Comparison of ENCODE assay signal across 31 mouse cellular contexts in genomic region chr1:43781672-43782071, GRCm38 (mm10). TPM values are rescaled to one million over a fixed set of nuclear protein-coding genes. Genes with fewer than 3 reads are reported as not detected.
A peak's percentile ranks its signal among the peaks of the same experiment; 100 is the strongest.
DNase-seq lines count a peak whose midpoint lies in the region; ATAC-seq and TF ChIP-seq lines count a peak whose summit lies in the region.
"Had no signal": no experiment of that assay in that cellular context is flagged by ENCODE, and none has a peak within 500 bp of the region (broad histone marks: within the 10 kb centered on the region; RNA-seq: fewer than 3 reads in every experiment).

No protein-coding gene starts in this region.

- H3K9me3 ChIP-seq in forebrain, embryonic 11.5 days (ENCODE audit: control insufficient read depth, low read length) = no peaks in the 10 kb centered on the region
- no peaks in the 10 kb centered on the region for H3K9me3 ChIP-seq in forebrain, embryonic 14.5 days (replicated peaks; ENCODE audit: control insufficient read depth, low read length)
- no peaks in the 10 kb centered on the region for H3K9me3 ChIP-seq in intestine, embryonic 15.5 days
- no peaks in the 10 kb centered on the region for H3K9me3 ChIP-seq in stomach, embryonic 15.5 days
- H3K9me3 ChIP-seq: embryonic facial prominence, embryonic 10.5 days; embryonic facial prominence, embryonic 15.5 days; forebrain, embryonic 15.5 days; hindbrain, embryonic 13.5 days; limb, embryonic 13.5 days; liver, embryonic 13.5 days had no signal

- no peaks in the 10 kb centered on the region for H3K27me3 ChIP-seq in forebrain, embryonic 11.5 days (ENCODE audit: control insufficient read depth, insufficient read depth, low read length)
- no peaks in the 10 kb centered on the region for H3K27me3 ChIP-seq in forebrain, embryonic 14.5 days (replicated peaks; ENCODE audit: control insufficient read depth, insufficient read depth, low read length)
- no peaks in the 10 kb centered on the region for H3K27me3 ChIP-seq in intestine, embryonic 15.5 days (replicated peaks)
- H3K27me3 ChIP-seq in stomach, embryonic 15.5 days (replicated peaks) = no peaks in the 10 kb centered on the region
- H3K27me3 ChIP-seq in thymus, adult 2 months (ENCODE audit: control insufficient read depth, insufficient read depth, low read length) = no peaks in the 10 kb centered on the region
- H3K27me3 ChIP-seq: CH12.LX; embryonic facial prominence, embryonic 15.5 days; forebrain, embryonic 15.5 days; hindbrain, embryonic 13.5 days; limb, embryonic 13.5 days; liver, embryonic 13.5 days had no signal

- peak; percentile 14 for DNase-seq in forebrain, embryonic 11.5 days (ENCODE audit: low spot score)
- no peak for DNase-seq in forebrain, embryonic 14.5 days (ENCODE audit: low spot score)
- DNase-seq in left cerebral cortex, adult 2 months (ENCODE audit: extremely low spot score in 1 of 2, low spot score in 2 of 2) = no peak
- DNase-seq in left cerebral cortex, adult 9 months (ENCODE audit: low spot score in 2 of 2) = no peak
- no peak for DNase-seq in thymus, adult 2 months
- no peak for DNase-seq in urinary bladder, postnatal 4 days (ENCODE audit: low spot score in 2 of 2)
- DNase-seq: adrenal gland, postnatal 10 days; cerebellum, adult 8-10 months; cerebellum, postnatal 25 days; heart, postnatal 4 days; kidney, adult 2 months; layer of hippocampus, adult 9-11 months; liver, embryonic 13.5 days; lung, adult 18-20 months; lung, postnatal 36 days; right cerebral cortex, postnatal 25 days; spleen, adult 18-20 months; thymus, postnatal 14 days had no signal

- intact Hi-C loops in left cerebral cortex, adult 2 months (cut with DNase I) = no loop called here

- no peaks in the 10 kb centered on the region; the same call in 1 of the 2 replicates for H3K36me3 ChIP-seq in forebrain, embryonic 11.5 days (ENCODE audit: control insufficient read depth, insufficient read depth, low read length)
- H3K36me3 ChIP-seq in forebrain, embryonic 14.5 days (ENCODE audit: control insufficient read depth, insufficient read depth, low read length) = peaks cover 13% of the 10 kb centered on the region
- H3K36me3 ChIP-seq in intestine, embryonic 15.5 days = peaks cover 5% of the 10 kb centered on the region; the same call in 1 of the 2 replicates
- peaks cover 4% of the 10 kb centered on the region; the same call in 1 of the 2 replicates for H3K36me3 ChIP-seq in stomach, embryonic 15.5 days
- peaks cover 5% of the 10 kb centered on the region for H3K36me3 ChIP-seq in thymus, adult 2 months (ENCODE audit: control insufficient read depth, insufficient read depth, low read length)

- H3K27ac ChIP-seq in forebrain, embryonic 11.5 days (ENCODE audit: low read depth, low read length) = no peak overlapping the region
- no peak overlapping the region for H3K27ac ChIP-seq in forebrain, embryonic 14.5 days (ENCODE audit: low read depth, low read length)
- H3K27ac ChIP-seq in left cerebral cortex, adult 2 months = peak overlapping the region; percentile 59; the same call in 1 of the 2 replicates
- peak overlapping the region; percentile 60 for H3K27ac ChIP-seq in intestine, embryonic 15.5 days
- H3K27ac ChIP-seq in stomach, embryonic 15.5 days = peak overlapping the region; percentile 85; the same call in 1 of the 2 replicates
- H3K27ac ChIP-seq in thymus, adult 2 months (ENCODE audit: control insufficient read depth, insufficient read depth, low read length) = no peak overlapping the region
- H3K27ac ChIP-seq: embryonic facial prominence, embryonic 10.5 days; embryonic facial prominence, embryonic 15.5 days; forebrain, embryonic 15.5 days; gastrocnemius, adult 2 months; limb, embryonic 13.5 days; liver, embryonic 13.5 days had no signal

- WGBS in forebrain, embryonic 11.5 days = 93% methylated on average over 3 of the region's 3 CpGs
- 85% methylated on average over 3 of the region's 3 CpGs for WGBS in forebrain, embryonic 14.5 days
- 63% methylated on average over 3 of the region's 3 CpGs for WGBS in intestine, embryonic 15.5 days
- WGBS in stomach, embryonic 15.5 days = 41% methylated on average over 3 of the region's 3 CpGs
- WGBS in thymus, adult 2 months = 91% methylated on average over 3 of the region's 3 CpGs

- no peak for ATAC-seq in forebrain, embryonic 11.5 days (replicated peaks; ENCODE audit: low FRiP score)
- no peak for ATAC-seq in forebrain, embryonic 14.5 days
- ATAC-seq in intestine, embryonic 15.5 days = peak; percentile 36
- ATAC-seq in stomach, embryonic 15.5 days (ENCODE audit: insufficient read depth, low FRiP score, low read depth) = peak; percentile 65; the same call in 1 of the 2 replicates
- ATAC-seq: forebrain, embryonic 15.5 days; midbrain, embryonic 16.5 days had no signal

- H3K4me1 ChIP-seq in forebrain, embryonic 11.5 days (replicated peaks; ENCODE audit: control insufficient read depth, insufficient read depth, low read length) = no peaks in the 10 kb centered on the region
- H3K4me1 ChIP-seq in forebrain, embryonic 14.5 days (ENCODE audit: control insufficient read depth, insufficient read depth, low read length) = no peaks in the 10 kb centered on the region
- H3K4me1 ChIP-seq in intestine, embryonic 15.5 days (replicated peaks) = no peaks in the 10 kb centered on the region
- peaks cover 12% of the 10 kb centered on the region; the same call in 1 of the 2 replicates for H3K4me1 ChIP-seq in stomach, embryonic 15.5 days
- H3K4me1 ChIP-seq in thymus, adult 2 months (replicated peaks; ENCODE audit: control insufficient read depth, insufficient read depth, low read length) = no peaks in the 10 kb centered on the region
- H3K4me1 ChIP-seq: embryonic facial prominence, embryonic 15.5 days; forebrain, embryonic 15.5 days; limb, embryonic 13.5 days; liver, embryonic 13.5 days had no signal

- no peak overlapping the region for H3K9ac ChIP-seq in forebrain, embryonic 11.5 days (ENCODE audit: low read length)
- no peak overlapping the region for H3K9ac ChIP-seq in forebrain, embryonic 14.5 days (ENCODE audit: low read length)
- no peak overlapping the region for H3K9ac ChIP-seq in intestine, embryonic 15.5 days
- no peak overlapping the region for H3K9ac ChIP-seq in stomach, embryonic 15.5 days
- H3K9ac ChIP-seq: embryonic facial prominence, embryonic 15.5 days; forebrain, embryonic 15.5 days; hindbrain, embryonic 13.5 days; limb, embryonic 13.5 days; liver, embryonic 13.5 days had no signal

- no peak for TF ChIP-seq POLR2A in thymus, adult 2 months (IDR thresholded peaks at IDR 0.05; ENCODE audit: control insufficient read depth, extremely low read depth, insufficient read depth, low read length, poor library complexity)

- no peak overlapping the region for H3K4me3 ChIP-seq in forebrain, embryonic 11.5 days (ENCODE audit: low read depth, low read length)
- no peak overlapping the region for H3K4me3 ChIP-seq in forebrain, embryonic 14.5 days (ENCODE audit: low read depth, low read length)
- H3K4me3 ChIP-seq in left cerebral cortex, adult 2 months = no peak overlapping the region
- H3K4me3 ChIP-seq in intestine, embryonic 15.5 days (replicated peaks) = no peak overlapping the region
- H3K4me3 ChIP-seq in stomach, embryonic 15.5 days (replicated peaks) = no peak overlapping the region
- H3K4me3 ChIP-seq in thymus, adult 2 months (ENCODE audit: control insufficient read depth, insufficient read depth, low read length) = no peak overlapping the region
- H3K4me3 ChIP-seq: embryonic facial prominence, embryonic 10.5 days; embryonic facial prominence, embryonic 15.5 days; forebrain, embryonic 15.5 days; gastrocnemius, adult 2 months; hindbrain, embryonic 13.5 days; limb, embryonic 13.5 days; liver, embryonic 13.5 days had no signal

- no peak overlapping the region for H3K4me2 ChIP-seq in forebrain, embryonic 11.5 days (ENCODE audit: low read depth, low read length, severe bottlenecking)
- H3K4me2 ChIP-seq in forebrain, embryonic 14.5 days (ENCODE audit: low read length) = no peak overlapping the region
- H3K4me2 ChIP-seq in intestine, embryonic 15.5 days (replicated peaks) = no peak overlapping the region
- H3K4me2 ChIP-seq in stomach, embryonic 15.5 days = no peak overlapping the region
- H3K4me2 ChIP-seq: embryonic facial prominence, embryonic 15.5 days; forebrain, embryonic 15.5 days; hindbrain, embryonic 13.5 days; limb, embryonic 13.5 days; liver, embryonic 13.5 days; midbrain, embryonic 11.5 days had no signal

- no peak for TF ChIP-seq CTCF in left cerebral cortex, adult 2 months (IDR thresholded peaks at IDR 0.05)
- no peak for TF ChIP-seq CTCF in thymus, adult 2 months (IDR thresholded peaks at IDR 0.05; ENCODE audit: borderline replicate concordance, control insufficient read depth, extremely low read depth, insufficient read depth, low read length, poor library complexity)

RNA-seq across cellular contexts. Expression of gene Uxs1, which starts 45.9 kb away (rescaled TPM):
- polyA plus RNA-seq in forebrain, embryonic 11.5 days (2014; fragmentation: Nextera tagmentation; extraction: Ambion mirVana) = 21.1 and 22.0 TPM in 2 replicates
- 14.1 and 18.5 TPM in 2 replicates for polyA plus RNA-seq in forebrain, embryonic 14.5 days (2014; fragmentation: Nextera tagmentation; extraction: Ambion mirVana)
- 10 to 100 TPM; 54.8 to 61.5 TPM for total RNA-seq in left cerebral cortex, adult 2 months (2021)
- polyA plus RNA-seq in intestine, embryonic 15.5 days (2015; fragmentation: Nextera tagmentation; extraction: Ambion mirVana) = 16.2 and 19.3 TPM in 2 replicates
- polyA plus RNA-seq in stomach, embryonic 15.5 days (2015; fragmentation: Nextera tagmentation; extraction: Ambion mirVana) = 21.9 and 22.3 TPM in 2 replicates
- 9.0 and 11.0 TPM in 2 replicates for polyA plus RNA-seq in thymus, adult 2 months (2012; rRNA removed)

RNA-seq across cellular contexts. Expression of gene 1500015O10Rik, which starts 51.3 kb away (rescaled TPM):
- 0.61 and 0.79 TPM in 2 replicates for polyA plus RNA-seq in forebrain, embryonic 11.5 days (2014; fragmentation: Nextera tagmentation; extraction: Ambion mirVana)
- 29.5 and 31.8 TPM in 2 replicates for polyA plus RNA-seq in forebrain, embryonic 14.5 days (2014; fragmentation: Nextera tagmentation; extraction: Ambion mirVana)
- total RNA-seq in left cerebral cortex, adult 2 months (2021) = 1 to 10 TPM; 2.3 to 2.9 TPM
- polyA plus RNA-seq in intestine, embryonic 15.5 days (2015; fragmentation: Nextera tagmentation; extraction: Ambion mirVana) = 3.5 and 4.4 TPM in 2 replicates
- polyA plus RNA-seq in stomach, embryonic 15.5 days (2015; fragmentation: Nextera tagmentation; extraction: Ambion mirVana) = 4.7 and 6.7 TPM in 2 replicates
- polyA plus RNA-seq in thymus, adult 2 months (2012; rRNA removed) = 0.69 and 1.3 TPM in 2 replicates
- total RNA-seq: CH12.LX; megakaryocyte, adult 5-6 weeks; neutrophil, adult 5-6 weeks had no signal
- polyA plus RNA-seq: embryonic facial prominence, embryonic 10.5 days had no signal

Comparison
In these comparisons a context has a peak if more than half of its experiments do, and no peak if none do; other contexts are left out.
1. ATAC-seq: peak in intestine, embryonic 15.5 days (single experiment) and stomach, embryonic 15.5 days (single experiment); none in forebrain, embryonic 11.5 days (single experiment) and forebrain, embryonic 14.5 days (single experiment).
2. H3K27ac ChIP-seq: peak in left cerebral cortex, adult 2 months (single experiment), intestine, embryonic 15.5 days (single experiment) and stomach, embryonic 15.5 days (single experiment); none in forebrain, embryonic 11.5 days (single experiment), forebrain, embryonic 14.5 days (single experiment) and thymus, adult 2 months (single experiment).